Mouse (Mus musculus) brain, embryonic 14.5 days (tissue): ENCODE measurements at regions not wholly inside any gene's neighbourhood (a gene's known extent, or its start where the extent isn't known, plus 50 kb on each side); places are given as distances from the start of the nearest gene placed in this dataset.

Experiments used
- CTCF ChIP-seq: fragments of 200-500 bp; IDR thresholded peaks from 2 replicates; pipeline ENCODE4 v1.5.1; 2012; ENCODE audit warnings: inconsistent platforms, mild to moderate bottlenecking, moderate library complexity, borderline replicate concordance; ENCODE audit not compliant: insufficient read depth, insufficient read length; ENCODE audit errors: extremely low read depth
- POLR2A ChIP-seq: fragments of 200-500 bp; IDR thresholded peaks from 2 replicates; pipeline ENCODE4 v1.6.1; 2012; ENCODE audit warnings: mild to moderate bottlenecking, inconsistent platforms, borderline replicate concordance; ENCODE audit not compliant: poor library complexity, insufficient read depth, insufficient read length, severe bottlenecking; ENCODE audit errors: extremely low read depth

DNA sequence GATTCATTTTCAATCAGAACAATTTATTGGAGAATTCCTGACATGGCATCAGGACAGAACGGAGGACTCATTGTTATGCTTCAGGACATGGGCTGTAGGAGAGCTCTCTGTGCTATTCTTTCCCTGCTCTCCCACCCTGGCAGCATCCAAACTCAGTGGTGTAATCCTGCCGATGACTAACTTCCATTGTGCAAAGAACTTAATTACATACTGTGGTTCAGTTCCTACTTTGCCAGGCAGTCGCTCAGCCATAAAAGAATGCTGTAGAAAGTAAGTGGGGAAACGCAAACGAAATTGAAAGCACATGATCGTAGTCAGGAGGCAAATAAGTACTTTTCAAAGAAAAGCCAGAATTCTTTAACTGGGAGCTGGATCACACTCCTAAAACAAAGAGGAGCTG, 94.2 kb upstream of the Epha3 start:
- no peak for TF ChIP-seq POLR2A
- TF ChIP-seq CTCF: no peak
